Mouse (Mus musculus) small intestine, adult 2 months (tissue): ENCODE measurements at regions not wholly inside any gene's neighbourhood (a gene's known extent, or its start where the extent isn't known, plus 50 kb on each side); places are given as distances from the start of the nearest gene placed in this dataset.

Experiments used
- H3K27ac ChIP-seq: fragments of 200-500 bp; 2 replicates; pipeline ENCODE4 v1.5.1; 2012; ENCODE audit warnings: low read depth, low read length, control low read depth, inconsistent platforms; ENCODE audit not compliant: insufficient read depth
- H3K27me3 ChIP-seq: fragments of 200-500 bp; 2 replicates; pipeline ENCODE4 v1.6.1; 2012; ENCODE audit warnings: mild to moderate bottlenecking, moderate library complexity, low read length, inconsistent platforms; ENCODE audit not compliant: control insufficient read depth, insufficient read depth
- H3K36me3 ChIP-seq: fragments of 200-500 bp; 2 replicates; pipeline ENCODE4 v1.6.1; 2012; ENCODE audit warnings: mild to moderate bottlenecking, low read length, control low read depth, inconsistent platforms; ENCODE audit not compliant: control insufficient read depth, insufficient read depth
- H3K4me1 ChIP-seq: fragments of 200-500 bp; 2 replicates; pipeline ENCODE4 v1.6.1; 2012; ENCODE audit warnings: low read length, inconsistent platforms, mixed read lengths; ENCODE audit not compliant: control insufficient read depth, insufficient read depth, insufficient read length
- H3K4me3 ChIP-seq: fragments of 200-500 bp; 2 replicates; pipeline ENCODE4 v1.5.1; 2012; ENCODE audit warnings: low read depth, mild to moderate bottlenecking, control low read depth, inconsistent platforms, low read length, moderate library complexity
- CTCF ChIP-seq: fragments of 200-500 bp; IDR thresholded peaks from 2 replicates; pipeline ENCODE4 v1.5.1; 2012; ENCODE audit warnings: low read depth, mild to moderate bottlenecking, control low read depth, inconsistent platforms, low read length, moderate library complexity, mixed read lengths; ENCODE audit not compliant: insufficient replicate concordance, insufficient read length; ENCODE audit errors: extremely low read depth
- POLR2A ChIP-seq: fragments of 200-500 bp; IDR thresholded peaks from 2 replicates; pipeline ENCODE4 v1.6.1; 2012; ENCODE audit warnings: low read depth, mild to moderate bottlenecking, control low read depth, inconsistent platforms, low read length, moderate library complexity
- WGBS: fragments of 180-500 bp; shearing (Covaris S2); methylation state at CpG from one replicate; pipeline ENCODE4 v1.1.7; 2018; 5-methylcytosine and 5-hydroxymethylcytosine counted together

- H3K27ac ChIP-seq, result no peak overlapping the region
- TF ChIP-seq POLR2A, result no peak
- no peak for TF ChIP-seq CTCF
- H3K36me3 ChIP-seq, result no peaks in the 10 kb centered on the region
- no peak overlapping the region for H3K4me3 ChIP-seq
- WGBS, result 64% methylated on average over 4 of the region's 4 CpGs
- H3K4me1 ChIP-seq, result no peaks in the 10 kb centered on the region
- no peaks in the 10 kb centered on the region for H3K27me3 ChIP-seq
Measured at GRCm38 (mm10) chr9:115526322-115526721, 216.1 kb upstream of the Stt3b start.

DNA sequence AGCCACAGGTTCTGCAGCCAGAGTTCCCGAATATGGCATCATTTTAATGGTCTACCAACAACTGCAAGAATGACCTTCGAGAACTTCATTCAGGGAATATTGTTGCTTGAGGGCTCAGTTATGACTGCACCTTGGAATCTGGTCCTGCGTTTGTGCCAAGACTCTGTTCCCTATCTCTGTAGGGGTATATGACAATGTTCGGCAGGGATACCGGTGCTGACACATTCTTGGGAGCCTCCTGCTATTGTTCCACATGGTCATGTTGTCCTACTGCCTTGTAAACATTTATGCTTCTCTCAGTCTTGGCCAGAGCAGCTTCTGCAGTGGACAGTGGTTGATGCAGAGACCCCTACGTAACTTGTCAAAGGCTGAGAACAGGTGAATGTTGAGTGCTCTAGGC, 216.8 kb upstream of the Stt3b start:
- no peak overlapping the region for H3K4me3 ChIP-seq
- no peaks in the 10 kb centered on the region for H3K36me3 ChIP-seq
- H3K27ac ChIP-seq, result no peak overlapping the region
- no peaks in the 10 kb centered on the region for H3K4me1 ChIP-seq
- H3K27me3 ChIP-seq, result no peaks in the 10 kb centered on the region
- WGBS, result 73% methylated on average over 6 of the region's 6 CpGs
- no peak for TF ChIP-seq POLR2A
- TF ChIP-seq CTCF, result no peak

DNA sequence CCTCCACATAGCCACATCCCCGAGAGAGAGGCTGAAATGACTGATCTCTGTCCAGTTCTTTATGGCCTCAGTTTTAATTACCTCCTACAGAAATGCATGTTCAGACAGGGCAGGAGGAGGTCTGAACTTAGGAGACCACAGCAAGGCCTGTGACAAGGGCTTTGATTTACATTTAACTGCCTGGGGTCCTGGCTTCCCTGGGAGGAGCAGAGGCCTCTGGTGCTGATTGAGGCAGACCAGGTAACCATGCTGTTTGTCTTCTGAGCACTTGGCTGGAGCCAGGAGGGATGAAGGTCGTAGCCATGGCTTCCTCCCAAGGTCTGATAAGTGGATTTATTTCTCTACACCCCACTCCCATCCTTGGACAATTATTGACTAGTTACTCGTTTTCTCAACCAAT, 224.0 kb upstream of the Stt3b start:
- no peak for TF ChIP-seq POLR2A
- TF ChIP-seq CTCF, result no peak
- H3K27me3 ChIP-seq, result no peaks in the 10 kb centered on the region
- H3K4me1 ChIP-seq, result no peaks in the 10 kb centered on the region
- no peak overlapping the region for H3K4me3 ChIP-seq
- 33% methylated on average over 3 of the region's 3 CpGs for WGBS
- no peaks in the 10 kb centered on the region for H3K36me3 ChIP-seq
- no peak overlapping the region for H3K27ac ChIP-seq

DNA sequence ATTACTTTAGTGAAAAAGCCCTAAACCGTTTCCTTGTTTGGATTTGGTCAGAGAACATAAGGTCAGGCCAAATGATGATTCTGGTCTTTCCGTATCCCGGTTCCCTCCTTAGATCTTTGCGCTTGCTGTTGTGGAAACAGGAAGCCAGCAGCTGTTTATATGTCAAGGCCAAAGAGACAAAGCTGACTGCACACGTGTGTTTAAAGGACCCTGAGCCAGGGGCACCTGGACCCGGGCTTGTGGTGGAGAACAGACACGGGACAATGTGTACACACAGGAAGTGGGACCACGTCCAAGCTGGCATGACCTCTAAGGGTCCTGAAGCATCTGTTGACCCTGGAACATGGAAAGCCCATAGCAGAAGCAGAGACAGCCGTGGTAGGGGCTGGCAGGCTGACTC, 233.4 kb upstream of the Stt3b start:
- Histone ChIP-seq H3K4me3 (no peak overlapping the region), H3K27ac (no peak overlapping the region), H3K4me1 (peaks cover 9% of the 10 kb centered on the region; the same call in 1 of the 2 replicates), H3K27me3 (no peaks in the 10 kb centered on the region), H3K36me3 (no peaks in the 10 kb centered on the region)
- TF ChIP-seq CTCF (no peak), POLR2A (no peak)
- WGBS, result 57% methylated on average over 9 of the region's 9 CpGs

DNA sequence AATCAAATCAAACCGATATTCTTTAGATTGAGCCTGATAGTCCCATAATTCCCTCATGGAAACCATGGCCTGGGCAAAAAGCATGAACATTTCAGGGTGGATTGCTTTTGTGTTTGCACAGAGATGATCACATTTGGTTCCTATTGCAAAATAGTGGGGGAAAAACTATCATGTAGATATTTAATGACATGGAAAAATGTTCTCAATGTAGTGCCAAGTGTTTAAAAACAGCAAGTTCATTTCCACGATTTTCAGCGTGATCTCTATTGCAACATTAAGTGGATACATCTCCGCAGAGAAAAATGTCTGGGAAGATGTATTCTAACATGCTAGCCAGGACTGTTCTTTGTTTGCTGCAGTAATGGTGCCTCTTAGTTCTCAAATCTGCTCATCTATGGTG, 235.0 kb upstream of the Stt3b start:
- WGBS, result 88% methylated on average over 4 of the region's 4 CpGs
- no peak overlapping the region for H3K4me3 ChIP-seq
- H3K36me3 ChIP-seq, result no peaks in the 10 kb centered on the region
- no peaks in the 10 kb centered on the region for H3K27me3 ChIP-seq
- TF ChIP-seq CTCF (no peak), POLR2A (no peak)
- H3K4me1 ChIP-seq, result peaks cover 11% of the 10 kb centered on the region; the same call in 1 of the 2 replicates
- no peak overlapping the region for H3K27ac ChIP-seq

DNA sequence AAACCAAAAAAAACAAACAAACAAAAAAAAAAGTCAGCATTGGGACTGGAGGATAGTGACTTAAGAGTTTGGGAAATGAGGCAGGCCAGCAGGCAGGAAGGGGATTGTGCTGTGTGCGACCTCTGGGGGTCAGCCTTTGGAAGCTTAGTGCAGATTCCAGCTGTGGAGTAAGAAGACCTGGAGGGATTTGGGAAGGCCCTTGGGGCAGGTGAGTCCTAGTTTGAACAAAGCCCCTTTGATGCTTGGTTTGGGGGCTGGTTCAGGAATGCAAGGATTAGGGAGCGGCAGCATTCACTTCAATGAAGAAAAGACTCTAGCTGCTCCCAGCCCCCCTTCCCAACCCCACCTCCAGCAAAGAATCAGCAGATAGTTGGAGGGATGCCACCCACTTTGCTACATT, 235.6 kb upstream of the Stt3b start:
- H3K4me3 ChIP-seq, result no peak overlapping the region
- WGBS, result 90% methylated on average over 2 of the region's 2 CpGs
- H3K36me3 ChIP-seq, result no peaks in the 10 kb centered on the region
- no peak overlapping the region for H3K27ac ChIP-seq
- peaks cover 11% of the 10 kb centered on the region; the same call in 1 of the 2 replicates for H3K4me1 ChIP-seq
- TF ChIP-seq POLR2A (no peak), CTCF (no peak)
- no peaks in the 10 kb centered on the region for H3K27me3 ChIP-seq

- 37% methylated on average over 8 of the region's 8 CpGs for WGBS
- peaks cover 11% of the 10 kb centered on the region; the same call in 1 of the 2 replicates for H3K4me1 ChIP-seq
- H3K36me3 ChIP-seq, result no peaks in the 10 kb centered on the region
- H3K27me3 ChIP-seq, result no peaks in the 10 kb centered on the region
- H3K4me3 ChIP-seq, result no peak overlapping the region
- no peak overlapping the region for H3K27ac ChIP-seq
- TF ChIP-seq CTCF (no peak), POLR2A (no peak)
Measured at GRCm38 (mm10) chr9:115547625-115548325, 237.6 kb upstream of the Stt3b start.
